Mouse (Mus musculus) embryonic fibroblast, embryonic 13.5 days (primary cell): Measurements from ENCODE around the gene Arfip2.

Source experiments
- CTCF ChIP-seq: IDR thresholded peaks from 2 replicates; pipeline ENCODE4 v1.5.1; 2011; ENCODE audit warnings: mild to moderate bottlenecking, control low read depth, low read length, moderate library complexity, borderline replicate concordance; ENCODE audit not compliant: insufficient read depth
- POLR2A ChIP-seq: IDR thresholded peaks from 2 replicates; pipeline ENCODE4 v1.6.1; 2011; ENCODE audit warnings: low read depth, mild to moderate bottlenecking, control low read depth, low read length, moderate library complexity

- TF ChIP-seq POLR2A (no peak), CTCF (no peak)
These were observed 659 bp upstream of the Arfip2 start for GRCm38 (mm10) chr7:105640894-105641255.
